Mouse (Mus musculus) heart, embryonic 11.5 days (tissue): ENCODE data around the gene Faf1. TPM values are rescaled to one million over a fixed set of nuclear protein-coding genes. Genes with fewer than 3 reads are reported as not detected.

Source experiments
- ATAC-seq: fragments of 200-750 bp; cut with Nextera tagmentation; replicated peaks from 2 replicates; pipeline ENCODE4 v1.8.0; 2017; ENCODE audit warnings: moderate library complexity; ENCODE audit not compliant: insufficient number of reproducible peaks, low FRiP score, low TSS enrichment
- H3K27ac ChIP-seq: fragments of 300-500 bp; sonication (generic); 2 replicates; pipeline ENCODE4 v1.5.1; 2014; ENCODE audit warnings: mild to moderate bottlenecking, low read depth, low read length
- H3K27me3 ChIP-seq: fragments of 300-500 bp; sonication (generic); 2 replicates; pipeline ENCODE4 v1.6.1; 2014; ENCODE audit warnings: mild to moderate bottlenecking, low read length, mixed read lengths; ENCODE audit not compliant: control insufficient read depth, insufficient read depth
- H3K36me3 ChIP-seq: fragments of 300-500 bp; sonication (generic); 2 replicates; pipeline ENCODE4 v1.6.1; 2014; ENCODE audit warnings: mild to moderate bottlenecking, low read length, moderate library complexity, mixed read lengths; ENCODE audit not compliant: control insufficient read depth, insufficient read depth
- H3K4me1 ChIP-seq: fragments of 300-500 bp; sonication (generic); 2 replicates; pipeline ENCODE4 v1.6.1; 2014; ENCODE audit warnings: low read length; ENCODE audit not compliant: control insufficient read depth, insufficient read depth
- H3K4me2 ChIP-seq: fragments of 300-500 bp; sonication (generic); 2 replicates; pipeline ENCODE4 v1.6.1; 2014; ENCODE audit warnings: mild to moderate bottlenecking, moderate library complexity
- H3K4me3 ChIP-seq: fragments of 300-500 bp; sonication (generic); 2 replicates; pipeline ENCODE4 v1.5.1; 2014; ENCODE audit warnings: low read depth, low read length
- H3K9ac ChIP-seq: fragments of 300-500 bp; sonication (generic); 2 replicates; pipeline ENCODE4 v1.6.1; 2014; ENCODE audit warnings: mild to moderate bottlenecking, low read depth, low read length, moderate library complexity
- H3K9me3 ChIP-seq: fragments of 300-500 bp; sonication (generic); replicated peaks from 2 replicates; pipeline ENCODE4 v1.6.1; 2016; ENCODE audit warnings: low read length; ENCODE audit not compliant: control insufficient read depth
- WGBS: fragments of 180-500 bp; shearing (Covaris S2); extraction: QIAGEN DNeasy Blood & Tissue Kit; methylation state at CpG from one replicate; pipeline ENCODE4 v1.1.7; 2014; ENCODE audit not compliant: insufficient replicate concordance; 5-methylcytosine and 5-hydroxymethylcytosine counted together
- polyA plus RNA-seq: library from polyadenylated mRNA; unstranded; fragments of >200 nt; fragmentation: Nextera tagmentation; extraction: Ambion mirVana; gene quantifications from 2 replicates; pipeline ENCODE4 v1.2.1, GENCODE M21; 2014

The Faf1 gene
- polyA plus RNA-seq, 1 experiment from 2014 or later: 25.3 TPM

GRCm38 (mm10) chr4:109939291-109939690 is 262.9 kb downstream of the Faf1 start:
- H3K27me3 ChIP-seq: no peaks in the 10 kb centered on the region
- no peaks in the 10 kb centered on the region for H3K9me3 ChIP-seq
- no peak overlapping the region for H3K4me3 ChIP-seq
- ATAC-seq: no peak
- no peak overlapping the region for H3K9ac ChIP-seq
- no peaks in the 10 kb centered on the region for H3K4me1 ChIP-seq
- no peak overlapping the region for H3K27ac ChIP-seq
- no peaks in the 10 kb centered on the region for H3K36me3 ChIP-seq
- H3K4me2 ChIP-seq: no peak overlapping the region

DNA sequence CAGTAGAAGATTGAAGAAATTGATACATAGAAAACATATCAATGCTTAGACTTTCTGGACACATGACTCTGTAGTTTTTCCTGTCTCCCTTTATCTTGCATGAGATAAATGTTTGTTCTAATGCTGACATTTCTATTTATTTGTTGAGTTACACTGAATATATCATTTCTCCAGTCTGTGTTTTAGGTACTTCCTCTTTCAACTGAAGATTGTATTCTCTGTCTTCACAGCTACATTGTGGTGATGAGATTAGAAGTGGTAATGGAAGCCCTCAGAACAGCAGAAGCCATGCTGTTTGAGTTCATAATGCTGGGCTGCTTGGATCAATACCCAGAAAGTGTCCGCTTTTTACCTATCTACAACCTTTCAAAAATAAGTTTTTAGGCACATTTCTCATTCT is 269.2 kb downstream of the Faf1 start:
- Histone ChIP-seq H3K4me2 (no peak overlapping the region), H3K36me3 (no peaks in the 10 kb centered on the region), H3K27ac (no peak overlapping the region), H3K9ac (no peak overlapping the region), H3K4me1 (no peaks in the 10 kb centered on the region), H3K9me3 (no peaks in the 10 kb centered on the region), H3K4me3 (no peak overlapping the region), H3K27me3 (no peaks in the 10 kb centered on the region)
- WGBS: 87% methylated on average over 1 of the region's 1 CpGs
- ATAC-seq: no peak

DNA sequence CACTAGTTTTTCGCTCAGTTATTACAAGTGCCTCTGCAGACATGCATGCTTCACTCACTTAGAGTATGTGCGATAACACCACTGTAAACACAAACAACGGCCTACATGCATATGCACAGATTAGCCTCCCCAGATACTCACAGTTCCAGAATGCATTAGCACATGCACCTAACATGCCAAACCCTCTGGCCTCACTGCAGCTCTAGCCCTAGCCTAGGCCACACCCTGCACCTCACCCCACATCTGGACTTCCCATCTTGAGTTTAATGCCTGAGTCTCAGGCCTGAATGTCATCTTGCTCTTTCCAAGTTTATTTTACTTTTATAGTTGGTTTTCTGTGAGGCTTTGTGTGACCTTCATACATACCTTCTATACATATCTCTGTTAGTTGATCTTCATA is 272.9 kb downstream of the Faf1 start:
- WGBS: 93% methylated on average over 3 of the region's 3 CpGs
- no peak for ATAC-seq

DNA sequence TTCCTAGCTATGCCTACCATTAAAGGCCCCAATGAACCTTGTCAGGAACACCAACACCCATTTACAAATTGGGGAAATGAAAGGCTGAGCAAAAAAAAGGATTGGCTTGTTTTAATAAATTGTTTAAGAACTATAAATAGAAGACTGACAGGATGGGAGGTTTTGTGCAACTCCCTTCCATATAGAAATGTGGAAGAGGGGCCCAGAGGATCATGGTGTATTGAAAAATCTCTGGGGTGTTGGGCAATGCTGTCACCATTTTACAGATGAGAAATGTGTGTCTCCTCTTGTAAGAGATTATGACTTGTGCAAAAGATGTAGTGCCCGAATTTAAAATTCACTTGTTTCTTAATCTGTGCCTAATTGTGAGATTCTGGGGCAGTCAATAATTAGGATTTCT is 277.1 kb downstream of the Faf1 start:
- Histone ChIP-seq H3K9me3 (no peaks in the 10 kb centered on the region), H3K36me3 (no peaks in the 10 kb centered on the region), H3K27me3 (no peaks in the 10 kb centered on the region), H3K27ac (no peak overlapping the region), H3K9ac (no peak overlapping the region), H3K4me2 (no peak overlapping the region), H3K4me3 (no peak overlapping the region), H3K4me1 (no peaks in the 10 kb centered on the region)
- no peak for ATAC-seq
- WGBS: 87% methylated on average over 1 of the region's 1 CpGs

More for the DNA sequence above, 272.9 kb downstream of the Faf1 start:
- H3K36me3 ChIP-seq: no peaks in the 10 kb centered on the region
- H3K4me1 ChIP-seq: no peaks in the 10 kb centered on the region
- no peak overlapping the region for H3K27ac ChIP-seq
- H3K4me3 ChIP-seq: no peak overlapping the region
- H3K9me3 ChIP-seq: no peaks in the 10 kb centered on the region
- no peak overlapping the region for H3K9ac ChIP-seq
- no peak overlapping the region for H3K4me2 ChIP-seq
- H3K27me3 ChIP-seq: no peaks in the 10 kb centered on the region

DNA sequence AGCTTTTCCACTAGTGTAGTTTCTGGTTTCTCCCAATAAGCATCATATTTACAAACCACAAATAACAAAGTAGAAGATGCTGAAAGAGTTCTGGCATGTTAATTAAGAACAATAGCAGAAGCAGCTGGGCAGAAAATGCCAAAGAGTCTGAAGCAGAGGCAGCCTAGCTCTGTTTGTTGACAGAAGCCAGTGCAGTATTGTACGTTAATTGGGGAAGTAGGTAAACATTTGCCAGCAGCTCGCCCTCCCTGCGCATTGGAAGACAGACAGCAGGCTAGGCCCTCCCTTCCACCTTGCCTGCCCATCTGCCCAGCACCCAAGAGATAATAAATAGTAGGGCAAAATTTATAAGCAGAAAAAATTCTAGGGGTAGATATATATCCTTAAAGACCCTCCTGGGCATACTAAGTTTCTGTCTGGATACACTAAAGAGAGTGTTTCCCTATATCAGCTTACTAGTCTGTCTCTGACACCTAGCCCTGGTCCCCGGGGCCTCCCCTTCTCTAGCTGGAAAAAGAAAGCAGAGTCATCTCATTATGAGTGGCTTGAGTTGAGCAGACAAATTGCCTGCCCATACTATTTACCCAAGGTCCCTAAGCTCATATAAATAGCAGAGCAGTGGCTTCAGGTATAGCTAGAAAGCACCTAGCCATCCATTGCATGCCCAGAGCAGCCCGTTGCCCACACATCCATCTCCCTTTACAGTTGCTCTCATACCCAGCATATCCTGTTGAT is 284.0 kb downstream of the Faf1 start:
- Histone ChIP-seq H3K4me3 (no peak overlapping the region), H3K36me3 (peaks cover 2% of the 10 kb centered on the region; the same call in 1 of the 2 replicates), H3K27ac (no peak overlapping the region), H3K4me1 (no peaks in the 10 kb centered on the region), H3K9ac (no peak overlapping the region), H3K27me3 (no peaks in the 10 kb centered on the region), H3K9me3 (no peaks in the 10 kb centered on the region), H3K4me2 (no peak overlapping the region)
- ATAC-seq: no peak
- whole genome bisulfite sequencing: 84% methylated on average over 5 of the region's 5 CpGs

- no peak for ATAC-seq
- H3K4me2 ChIP-seq: no peak overlapping the region
- H3K4me1 ChIP-seq: no peaks in the 10 kb centered on the region
- peaks cover 2% of the 10 kb centered on the region; the same call in 1 of the 2 replicates for H3K36me3 ChIP-seq
- no peaks in the 10 kb centered on the region for H3K9me3 ChIP-seq
- H3K4me3 ChIP-seq: no peak overlapping the region
- H3K27me3 ChIP-seq: no peaks in the 10 kb centered on the region
- 75% methylated on average over 5 of the region's 5 CpGs for WGBS
- H3K9ac ChIP-seq: no peak overlapping the region
- no peak overlapping the region for H3K27ac ChIP-seq
Observed at GRCm38 (mm10) chr4:109963570-109964279, 287.3 kb downstream of the Faf1 start.

DNA sequence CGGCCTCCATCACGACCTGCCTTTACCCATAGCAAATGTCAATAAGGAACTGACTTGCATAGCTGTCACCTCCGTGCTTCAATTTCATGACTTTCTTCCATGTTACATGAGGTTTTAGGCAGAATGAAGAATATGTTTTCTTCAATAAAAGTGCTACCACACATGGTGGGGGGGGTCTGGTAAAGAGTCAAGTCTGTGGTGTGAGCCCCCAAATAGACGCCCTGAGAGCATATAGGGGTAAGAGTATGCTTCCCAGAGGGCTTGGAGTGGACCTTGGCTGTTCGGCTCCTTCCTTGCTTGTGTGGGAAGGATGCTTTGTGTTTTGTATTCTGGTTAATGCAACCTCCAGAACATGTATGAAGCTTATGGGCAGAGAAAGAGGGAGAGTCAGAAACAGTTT is 293.2 kb downstream of the Faf1 start:
- H3K27ac ChIP-seq: no peak overlapping the region
- H3K4me2 ChIP-seq: no peak overlapping the region
- no peak overlapping the region for H3K9ac ChIP-seq
- H3K27me3 ChIP-seq: peaks cover 36% of the 10 kb centered on the region
- 0 out of 2 replicates have a peak, but pooled peaks cover 2% of the 10 kb centered on the region for H3K4me1 ChIP-seq
- WGBS: 83% methylated on average over 5 of the region's 5 CpGs
- no peaks in the 10 kb centered on the region for H3K9me3 ChIP-seq
- no peaks in the 10 kb centered on the region for H3K36me3 ChIP-seq
- H3K4me3 ChIP-seq: no peak overlapping the region
- no peak for ATAC-seq

DNA sequence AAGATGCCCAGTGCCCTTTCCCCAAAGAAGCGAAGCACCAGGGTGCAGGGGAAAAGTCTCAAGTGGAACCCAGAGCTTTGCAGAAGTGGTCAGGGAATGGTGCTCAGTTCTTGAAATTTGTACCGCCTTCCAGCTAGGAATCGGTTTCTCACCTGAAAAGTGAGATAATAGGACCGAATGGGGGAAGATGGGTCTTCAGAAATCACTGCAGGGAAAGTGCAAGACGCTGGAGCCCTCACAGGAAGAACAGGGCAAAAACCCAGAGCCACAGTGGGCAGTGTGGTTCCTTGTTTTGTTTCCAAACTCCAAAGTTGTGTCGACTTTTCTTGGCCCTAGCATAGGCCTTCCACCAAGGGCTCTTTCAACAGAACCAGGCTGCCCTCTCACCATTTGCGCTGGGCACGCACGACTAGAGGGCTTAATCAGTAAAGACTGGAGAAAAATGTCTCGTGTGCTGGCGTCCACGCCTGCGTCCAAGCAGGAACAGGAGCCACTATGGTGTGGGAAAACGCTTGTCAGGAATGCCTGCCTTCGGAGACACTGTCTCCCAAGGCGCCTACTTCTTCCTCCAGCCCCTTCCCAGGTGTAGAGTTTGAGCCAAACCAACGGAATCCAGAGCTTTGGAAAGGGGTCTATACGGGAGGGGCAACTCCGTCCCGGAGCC is 297.7 kb downstream of the Faf1 start:
- Histone ChIP-seq H3K9me3 (no peaks in the 10 kb centered on the region), H3K27me3 (peaks cover 81% of the 10 kb centered on the region), H3K4me1 (peaks cover 18% of the 10 kb centered on the region), H3K27ac (no peak overlapping the region), H3K4me2 (no peak overlapping the region), H3K36me3 (no peaks in the 10 kb centered on the region), H3K9ac (no peak overlapping the region), H3K4me3 (no peak overlapping the region; the same call in 1 of the 2 replicates)
- 4% methylated on average over 20 of the region's 20 CpGs for WGBS
- ATAC-seq: no peak
